Mouse (Mus musculus) embryonic fibroblast, embryonic 13.5 days (primary cell): ENCODE measurements around the gene H2-DMb2.

ENCODE experiments used
- CTCF ChIP-seq: IDR thresholded peaks from 2 replicates; pipeline ENCODE4 v1.5.1; 2011; ENCODE audit warnings: mild to moderate bottlenecking, control low read depth, low read length, moderate library complexity, borderline replicate concordance; ENCODE audit not compliant: insufficient read depth
- POLR2A ChIP-seq: IDR thresholded peaks from 2 replicates; pipeline ENCODE4 v1.6.1; 2011; ENCODE audit warnings: low read depth, mild to moderate bottlenecking, control low read depth, low read length, moderate library complexity

DNA sequence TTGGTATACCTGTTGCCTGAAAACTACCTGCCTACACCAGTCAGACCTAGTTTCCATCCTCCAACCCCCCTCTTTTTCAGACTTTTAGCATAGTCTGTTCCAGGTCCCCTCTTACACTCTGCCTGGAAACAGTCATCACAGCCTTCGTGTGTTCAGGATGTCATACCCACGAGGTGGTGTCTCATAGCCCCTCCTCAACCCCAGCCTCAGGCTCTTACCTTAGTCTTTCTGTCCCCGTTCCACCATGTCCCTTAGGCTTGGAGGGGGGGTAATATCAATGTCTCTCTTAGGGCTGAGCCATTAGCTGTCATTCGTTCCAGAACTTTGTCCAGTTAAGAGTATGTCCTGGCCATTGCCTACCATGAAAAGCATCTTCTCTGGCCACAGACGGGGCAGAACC is 41.9 kb upstream of the H2-DMb2 start:
- TF ChIP-seq CTCF (no peak), POLR2A (no peak)
